Mouse (Mus musculus): Measurements from ENCODE around the gene Btbd8.

Gene Btbd8

DNA sequence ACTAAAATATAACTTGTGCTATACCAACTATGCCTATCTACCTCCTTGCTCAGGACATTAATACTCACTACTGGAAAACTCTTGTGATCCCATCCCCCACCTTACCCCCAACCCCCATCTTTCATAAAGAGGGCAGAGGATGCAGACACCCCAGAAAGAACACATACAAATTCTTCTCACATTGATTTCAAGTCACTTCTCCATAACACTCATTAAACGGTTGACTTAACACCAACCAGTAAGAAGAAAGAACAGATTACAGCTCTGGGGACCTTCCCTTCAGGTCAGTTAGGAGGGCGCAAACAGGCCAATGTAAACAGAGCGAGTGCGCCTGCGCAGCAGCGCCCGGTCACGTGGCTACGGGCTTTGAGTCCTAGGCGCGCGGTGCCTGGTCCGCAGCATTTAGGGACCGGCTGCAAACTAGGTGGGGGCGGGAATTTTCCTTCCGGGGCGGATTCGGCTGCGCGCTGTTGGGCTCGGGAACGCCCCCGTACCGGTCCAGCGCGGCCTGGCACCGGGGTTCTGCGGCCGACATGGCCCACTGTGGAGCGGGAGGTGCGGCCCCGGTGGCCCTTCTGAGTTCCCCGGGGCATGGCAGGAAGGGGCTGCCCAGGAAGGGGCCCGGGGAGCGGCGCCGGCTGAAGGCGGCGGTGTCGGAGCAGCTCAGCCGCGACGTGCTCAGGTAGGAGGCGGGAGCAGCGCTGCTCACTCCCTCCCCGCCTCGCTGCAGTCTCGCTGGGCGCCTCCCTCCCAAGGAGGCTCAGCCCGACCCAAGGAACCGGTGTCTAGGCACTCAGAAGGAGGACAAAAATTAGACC lies at the start of gene Btbd8:
TSS of gene Btbd8 (plus strand) at position 534 of the 818 bp plus-strand sequence.
- DNase-seq (ENCODE audit: low spot score), result peak; percentile 90

DNA sequence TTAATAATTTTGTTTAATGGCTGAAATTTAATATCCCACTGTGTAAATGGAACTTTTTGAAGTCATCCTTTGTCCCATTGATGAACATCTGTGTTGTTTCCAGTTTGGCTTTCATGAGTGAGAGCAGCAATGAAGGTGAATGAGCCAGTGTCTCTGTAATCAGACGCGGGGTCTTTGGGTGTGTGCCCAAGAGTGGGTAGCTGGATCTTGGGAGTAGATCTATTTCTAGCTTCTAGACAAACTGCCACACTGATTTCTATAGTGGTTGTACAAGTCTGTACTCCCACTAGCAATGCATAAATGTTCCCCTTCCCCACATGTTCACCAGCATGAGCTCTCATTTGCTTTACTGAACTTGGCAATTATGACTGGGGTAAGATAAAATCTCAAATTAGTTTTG lies 48.4 kb upstream of the Btbd8 start:
- no peak for DNase-seq (ENCODE audit: low spot score)

DNA sequence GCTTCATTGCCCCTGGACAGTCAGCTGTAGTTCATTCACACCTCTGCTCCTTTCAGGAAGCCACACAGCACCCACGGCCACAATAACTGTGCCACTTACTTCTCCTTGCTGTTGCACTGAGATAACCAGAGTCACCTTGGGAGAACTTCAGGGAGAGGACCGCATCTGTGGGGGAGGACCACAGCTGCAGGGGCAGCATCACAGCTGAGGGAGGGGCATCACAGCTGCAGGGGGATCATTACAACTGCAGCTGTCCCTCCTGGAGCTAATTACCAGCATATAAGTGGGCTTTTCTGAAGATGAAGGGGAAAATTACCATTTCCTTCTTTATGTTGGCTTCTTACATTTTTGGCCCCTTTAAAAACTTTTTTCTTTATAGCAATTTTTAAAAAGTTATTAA lies 43.4 kb upstream of the Btbd8 start:
- no peak for DNase-seq (ENCODE audit: low spot score)

DNA sequence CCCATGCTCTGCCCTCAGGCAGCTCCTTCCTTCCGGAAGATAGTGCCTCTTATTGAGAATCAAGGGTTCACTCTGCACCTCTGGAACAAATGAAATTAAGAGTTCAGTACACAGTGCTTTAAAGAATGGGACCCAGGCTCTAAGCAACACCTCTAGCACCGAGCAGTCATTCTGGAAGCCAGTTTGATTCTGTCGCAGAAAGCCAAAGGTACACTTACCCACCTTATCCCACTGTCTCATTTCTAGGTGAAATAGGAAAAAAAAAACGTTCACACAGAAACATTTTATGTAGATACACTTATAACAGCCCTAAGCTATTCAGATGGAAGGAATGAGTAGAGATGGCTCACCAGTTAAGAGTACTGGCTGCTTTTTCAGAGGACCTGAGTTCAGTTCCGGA lies 35.4 kb upstream of the Btbd8 start, which contains the start of gene Ephx4:
TSS of gene Ephx4 (plus strand) at position 301 of the 400 bp plus-strand sequence.
- no peak for DNase-seq (ENCODE audit: low spot score)

DNA sequence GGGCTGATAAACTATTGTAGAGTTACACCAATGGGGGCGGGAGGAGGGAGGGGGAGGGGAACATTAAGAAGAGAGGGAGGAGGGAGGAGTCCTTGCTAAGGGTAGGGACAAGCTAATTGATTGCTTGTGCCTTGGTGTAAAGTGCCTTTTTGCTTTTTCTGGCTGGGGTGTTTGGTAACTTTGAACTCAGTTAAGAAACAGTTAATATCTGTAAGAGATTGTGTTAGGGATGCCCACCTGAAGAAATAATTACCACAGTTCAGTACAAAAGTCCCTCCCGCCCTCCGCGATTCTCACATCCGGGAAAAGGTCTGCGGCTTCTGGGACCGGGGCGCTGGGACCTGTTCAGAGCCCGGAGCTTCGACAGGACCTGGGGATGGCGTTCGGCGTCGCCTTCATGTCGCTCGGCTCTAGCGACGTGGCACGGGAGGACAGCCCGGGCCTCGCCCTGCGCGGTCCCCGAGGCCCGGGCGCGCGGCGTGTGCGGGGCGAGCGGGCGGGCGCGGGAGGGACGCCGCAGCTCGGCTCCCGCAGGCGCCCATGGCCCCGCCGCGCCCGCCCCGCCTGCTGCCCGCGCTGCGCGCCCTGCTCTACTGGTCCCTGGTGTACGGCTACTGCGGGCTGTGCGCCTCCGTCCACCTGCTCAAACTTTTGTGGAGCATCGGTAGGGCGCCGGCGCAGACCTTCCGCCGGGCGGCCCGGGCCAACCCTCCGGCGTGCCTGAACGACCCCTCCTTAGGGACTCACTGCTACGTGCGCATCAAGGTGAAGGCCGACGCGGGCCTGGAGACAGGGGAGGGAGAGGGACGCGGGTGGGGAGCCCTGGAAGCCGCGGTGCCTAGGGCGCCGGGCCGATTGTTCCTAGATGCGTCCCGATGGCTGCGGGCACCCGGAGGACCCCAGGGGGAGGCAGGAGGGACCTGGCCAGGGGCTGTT lies 34.5 kb upstream of the Btbd8 start:
- peak; percentile 7 for DNase-seq (ENCODE audit: low spot score)

DNA sequence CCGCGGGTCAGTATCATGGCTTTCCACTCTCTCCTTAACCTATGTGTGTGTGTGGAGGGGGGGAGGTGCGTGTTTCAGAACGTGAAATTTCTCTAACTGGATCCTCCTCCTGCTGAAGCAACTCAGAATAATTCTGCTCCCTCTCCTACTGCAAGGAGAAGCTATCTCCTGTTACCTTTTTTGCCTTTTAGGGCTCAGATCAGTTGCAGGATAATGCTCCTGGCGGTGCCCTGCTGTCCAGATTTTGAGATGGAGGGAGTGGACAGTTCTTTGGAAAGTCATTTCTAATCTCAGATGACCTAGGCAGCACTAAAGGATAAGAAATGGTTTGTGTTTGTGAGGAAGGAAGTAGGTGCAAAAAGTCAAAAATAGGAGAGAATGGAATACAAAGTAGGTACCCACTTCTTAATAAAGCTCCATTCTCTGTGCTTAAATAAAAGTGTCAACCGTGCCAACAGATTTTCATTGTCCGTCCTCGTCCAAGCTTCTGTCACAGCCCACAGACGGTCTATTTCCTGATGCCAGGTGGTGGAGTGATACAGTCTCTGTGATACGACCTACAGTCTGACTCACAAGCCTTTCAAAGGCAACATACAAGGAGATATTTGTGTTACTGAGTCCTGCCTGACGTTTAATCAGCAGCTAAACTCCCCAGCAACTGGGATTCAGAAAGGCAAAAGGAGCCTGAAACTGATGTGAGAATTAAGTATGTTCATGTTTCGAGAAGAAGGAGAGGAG lies 33.7 kb upstream of the Btbd8 start:
- DNase-seq (ENCODE audit: low spot score), result no peak

DNA sequence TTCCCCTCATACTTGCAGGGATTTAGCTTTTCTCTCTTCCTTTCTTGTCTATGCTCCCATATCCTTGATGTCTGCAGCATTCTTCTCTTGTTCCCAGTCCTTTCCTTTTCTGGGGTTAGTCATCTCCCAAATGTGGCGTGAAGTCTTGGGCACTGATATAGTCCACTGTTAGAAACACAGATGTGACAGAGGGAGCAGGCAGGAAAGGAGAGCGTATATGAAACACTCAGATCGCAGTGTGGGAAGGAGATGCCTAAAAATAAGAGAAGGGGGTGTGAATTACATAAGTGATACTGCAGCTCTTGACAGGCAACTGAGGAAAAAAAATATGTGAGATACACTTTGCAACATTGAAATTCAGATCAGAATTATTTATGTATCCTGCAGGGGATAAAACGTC lies 32.4 kb upstream of the Btbd8 start:
- no peak for DNase-seq (ENCODE audit: low spot score)

DNA sequence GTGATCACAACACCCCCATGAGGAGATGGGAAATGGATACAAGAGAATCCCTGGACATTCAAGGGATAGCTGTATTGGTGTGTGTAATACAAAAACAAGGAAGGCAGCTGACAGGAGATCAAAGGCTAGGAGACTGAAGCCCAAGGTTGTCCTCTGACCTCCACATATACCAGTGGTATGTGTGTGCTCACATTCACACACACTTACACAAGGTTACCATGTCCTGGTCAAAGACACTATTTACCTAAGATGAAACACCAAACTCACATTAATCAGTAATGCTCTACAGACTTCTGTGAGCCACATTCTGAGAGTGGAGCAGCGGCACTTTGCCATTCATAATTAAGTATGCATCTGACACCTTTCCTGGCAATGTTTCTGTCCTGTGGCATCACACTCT lies 27.5 kb upstream of the Btbd8 start:
- DNase-seq (ENCODE audit: low spot score), result no peak

DNA sequence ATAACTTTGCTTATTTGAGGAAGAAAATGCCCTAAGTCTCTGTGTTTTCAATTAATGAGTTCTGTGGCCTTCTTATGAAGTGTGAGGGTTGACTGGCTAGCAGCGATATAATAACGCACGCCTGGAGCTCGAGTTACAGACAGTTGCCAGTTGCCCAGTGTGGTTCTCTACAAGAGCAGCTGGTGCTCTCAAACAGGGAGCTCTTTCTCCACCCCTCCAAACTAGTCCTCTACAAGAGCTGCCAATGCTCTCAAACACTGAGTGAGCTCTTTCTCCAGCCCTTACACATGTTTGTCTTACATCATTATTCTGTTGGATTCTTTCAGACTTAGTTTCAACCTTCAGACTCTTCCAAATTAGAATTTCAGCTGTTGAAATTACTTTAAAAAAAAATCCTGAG lies 26.5 kb upstream of the Btbd8 start:
- DNase-seq (ENCODE audit: low spot score), result no peak

DNA sequence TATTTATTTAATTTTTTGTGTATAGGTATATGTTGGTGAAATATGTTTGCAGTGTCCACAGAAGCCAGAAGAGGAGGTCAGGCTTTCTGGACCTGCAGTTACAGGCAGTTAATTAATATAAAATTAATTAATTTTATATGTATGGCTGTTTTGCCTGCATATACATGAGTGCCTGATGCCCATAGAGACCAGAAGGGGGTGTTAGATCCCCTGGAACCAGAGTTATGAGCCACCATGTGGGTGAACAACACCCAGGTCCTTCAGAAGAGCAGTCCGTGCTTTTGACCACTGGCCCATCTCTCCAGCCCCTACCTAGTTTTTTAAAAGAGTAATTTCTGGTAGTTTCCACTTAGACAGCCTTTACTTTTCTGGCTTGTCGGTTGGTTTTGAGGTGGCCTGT lies 25.5 kb upstream of the Btbd8 start:
- DNase-seq (ENCODE audit: low spot score), result no peak

DNA sequence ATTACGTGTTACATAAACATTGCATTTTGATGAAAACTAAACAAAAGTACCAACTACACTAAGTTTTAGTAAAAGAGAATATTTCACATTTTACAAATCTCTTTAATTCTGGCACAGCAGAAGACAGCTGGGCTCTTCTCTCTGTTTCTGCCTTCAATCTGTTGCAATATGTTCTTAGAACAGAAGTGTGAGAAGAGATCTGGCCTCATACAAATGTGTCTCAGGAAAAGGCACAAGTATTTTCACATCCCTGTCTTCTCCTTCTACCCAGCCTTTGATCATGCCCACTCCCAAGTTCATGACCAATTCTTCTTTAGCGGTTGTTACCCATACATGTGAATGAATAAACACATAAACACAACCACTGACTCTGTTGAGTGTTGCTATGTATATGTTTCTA lies 22.7 kb upstream of the Btbd8 start:
- no peak for DNase-seq (ENCODE audit: low spot score)

DNA sequence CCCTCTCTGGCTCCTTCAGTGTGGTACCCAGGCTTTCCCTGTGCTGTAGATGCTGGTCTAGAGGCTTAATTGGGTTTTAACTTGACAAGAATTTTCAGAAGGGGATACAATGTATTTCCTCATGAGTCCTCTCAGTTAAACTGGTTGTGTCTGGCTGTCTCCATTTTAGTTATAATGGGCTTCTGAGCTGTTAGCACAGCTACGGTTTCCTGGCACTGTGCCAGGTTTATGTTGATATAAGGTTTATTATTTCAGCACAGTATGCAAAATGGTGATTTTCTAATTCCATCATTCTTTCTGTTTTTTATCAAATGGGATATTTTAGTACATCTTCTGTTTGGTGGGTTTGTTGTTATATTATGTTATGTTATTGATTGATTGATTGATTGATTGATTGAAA lies 16.1 kb upstream of the Btbd8 start:
- no peak for DNase-seq (ENCODE audit: low spot score)

DNA sequence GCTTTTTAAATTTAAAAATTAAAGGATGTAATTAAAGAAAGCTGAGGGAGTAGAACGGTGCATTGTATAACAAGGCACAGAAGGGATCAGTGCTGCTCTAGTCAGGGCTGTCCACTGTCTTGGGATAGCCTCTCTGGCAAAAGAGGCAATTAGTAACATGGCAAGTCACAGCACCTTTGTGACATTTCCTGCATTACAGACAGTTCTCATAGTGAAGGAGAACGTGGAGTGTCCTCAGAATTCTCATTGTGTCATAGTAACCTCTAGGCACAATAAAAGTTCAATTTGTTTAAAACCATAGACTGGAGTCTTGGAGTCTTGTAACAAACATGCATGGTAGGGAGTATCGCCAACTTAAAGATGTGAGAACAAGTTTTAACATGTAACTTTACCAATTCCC lies 6.5 kb upstream of the Btbd8 start, which contains the start of gene Lpcat2b:
TSS of gene Lpcat2b (plus strand) at position 301 of the 400 bp plus-strand sequence.
- DNase-seq (ENCODE audit: low spot score), result no peak

DNA sequence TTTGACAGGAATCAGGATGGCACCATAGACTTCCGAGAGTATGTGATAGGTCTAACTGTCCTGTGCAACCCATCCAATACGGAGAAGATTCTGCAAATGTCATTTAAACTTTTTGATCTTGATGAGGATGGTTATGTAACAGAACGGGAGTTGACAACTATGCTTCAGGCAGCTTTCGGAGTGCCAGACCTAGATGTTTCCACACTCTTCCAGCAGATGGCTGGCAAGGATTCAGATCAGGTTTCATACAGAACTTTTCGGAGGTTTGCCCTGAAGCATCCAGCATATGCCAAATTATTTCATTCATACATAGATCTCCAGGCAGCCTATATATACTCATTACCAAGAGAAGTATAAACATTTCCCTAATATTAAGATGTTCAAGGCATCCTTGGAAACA lies 3.8 kb upstream of the Btbd8 start:
- DNase-seq (ENCODE audit: low spot score), result no peak

DNA sequence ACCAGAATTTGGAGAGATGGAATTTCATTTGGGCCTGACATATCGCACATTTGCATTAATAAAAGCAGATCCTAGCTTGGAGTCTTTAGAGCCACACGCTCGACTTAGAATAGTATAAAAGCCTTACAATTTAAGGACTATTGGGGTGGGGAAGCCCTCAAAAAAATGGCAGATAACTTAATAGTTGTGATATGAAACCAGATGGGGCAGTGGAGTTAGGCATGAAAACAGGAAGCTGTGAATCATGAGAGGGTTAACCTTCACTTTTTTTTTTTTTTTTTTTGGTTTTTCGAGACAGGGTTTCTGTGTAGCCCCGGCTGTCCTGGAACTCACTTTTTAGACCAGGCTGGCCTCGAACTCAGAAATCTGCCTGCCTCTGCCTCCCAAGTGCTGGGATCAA lies 1.6 kb upstream of the Btbd8 start:
- DNase-seq (ENCODE audit: low spot score), result no peak

DNA sequence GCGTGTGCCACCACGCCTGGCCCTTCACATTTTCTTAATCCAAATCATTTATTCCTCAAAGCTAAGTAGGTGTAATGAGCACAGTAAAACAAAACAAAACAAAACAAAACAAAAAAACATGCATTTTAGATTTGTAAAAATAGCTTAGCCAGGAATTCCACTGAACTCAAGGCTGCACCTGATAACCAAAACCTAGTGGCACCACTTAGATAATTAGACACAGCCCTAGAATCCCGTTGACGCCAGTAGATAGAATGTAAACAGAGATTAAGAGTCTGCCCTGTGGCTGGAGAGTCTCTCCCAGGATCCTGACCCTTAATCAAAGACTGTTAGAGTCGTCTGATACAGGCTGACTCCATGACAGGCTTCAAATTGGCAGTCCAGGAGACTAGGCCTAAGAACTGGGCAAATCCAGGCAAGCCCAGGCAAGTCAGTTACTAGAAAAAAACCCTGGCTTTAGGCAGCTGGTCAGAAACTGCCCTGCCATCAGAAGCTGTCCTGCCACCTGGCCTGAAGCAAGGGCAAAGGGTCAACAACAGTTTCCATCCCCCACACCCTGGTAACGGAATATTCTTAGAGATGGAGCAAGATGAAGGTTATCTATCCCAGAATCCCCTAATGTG lies 1.1 kb upstream of the Btbd8 start:
- DNase-seq (ENCODE audit: low spot score), result no peak

DNA sequence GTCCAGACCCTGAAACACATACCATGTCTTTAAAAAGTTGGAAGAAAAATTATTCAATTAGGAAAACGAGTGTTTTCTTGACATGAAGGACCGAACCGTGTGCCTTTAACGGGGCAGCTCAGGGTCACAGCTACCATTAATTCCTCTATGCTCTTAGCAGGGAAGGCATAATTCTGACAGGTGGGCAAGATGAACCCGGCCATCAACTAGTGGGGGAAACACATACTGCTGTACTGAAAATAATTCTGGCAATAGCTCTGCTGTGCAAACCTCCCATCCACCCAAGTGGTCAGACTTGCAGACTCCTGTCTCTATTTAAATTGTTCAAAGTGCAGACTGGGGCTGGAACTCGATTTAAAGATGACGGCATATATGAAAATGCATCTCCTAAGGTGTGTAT lies 556 bp downstream of the Btbd8 start:
- DNase-seq (ENCODE audit: low spot score), result no peak

DNA sequence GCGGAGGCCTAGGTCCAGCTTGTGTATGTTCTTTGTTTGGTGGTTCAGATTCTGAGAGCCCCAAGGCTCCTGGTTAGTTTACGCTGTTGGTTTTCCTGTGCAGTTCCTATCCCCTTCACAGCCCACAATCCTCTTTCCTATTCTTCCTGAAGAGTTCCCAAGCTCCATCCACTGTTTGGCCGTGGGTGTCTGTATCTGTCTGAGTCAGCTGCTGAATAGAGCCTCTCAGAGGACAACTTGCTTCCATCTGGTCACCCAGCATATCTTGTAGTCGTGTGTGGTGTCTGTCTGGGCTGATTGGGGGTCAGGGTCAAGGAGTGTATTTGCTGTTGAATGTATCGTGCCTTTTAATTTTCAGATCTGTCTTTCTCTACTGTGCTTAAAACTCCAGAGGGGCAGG lies 4.1 kb downstream of the Btbd8 start:
- no peak for DNase-seq (ENCODE audit: low spot score)

DNA sequence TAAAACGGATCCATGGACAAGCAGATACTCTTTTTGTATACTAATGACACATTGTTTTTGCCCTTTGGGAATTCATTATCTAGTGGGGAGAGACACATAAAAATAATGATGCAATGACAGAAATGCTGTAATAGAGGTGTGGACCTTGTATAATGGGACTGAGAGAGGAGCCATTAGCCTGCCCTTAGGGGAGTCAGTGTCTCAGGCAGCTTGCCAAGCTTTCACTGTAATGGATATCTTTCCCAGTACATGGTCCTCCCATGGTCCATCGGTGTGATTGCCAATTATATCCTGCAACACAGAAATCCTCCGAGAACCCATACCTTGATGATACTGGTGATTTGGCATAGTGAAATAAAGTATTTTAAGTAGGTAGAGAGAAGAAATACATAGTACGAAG lies 6.5 kb downstream of the Btbd8 start:
- no peak for DNase-seq (ENCODE audit: low spot score)

DNA sequence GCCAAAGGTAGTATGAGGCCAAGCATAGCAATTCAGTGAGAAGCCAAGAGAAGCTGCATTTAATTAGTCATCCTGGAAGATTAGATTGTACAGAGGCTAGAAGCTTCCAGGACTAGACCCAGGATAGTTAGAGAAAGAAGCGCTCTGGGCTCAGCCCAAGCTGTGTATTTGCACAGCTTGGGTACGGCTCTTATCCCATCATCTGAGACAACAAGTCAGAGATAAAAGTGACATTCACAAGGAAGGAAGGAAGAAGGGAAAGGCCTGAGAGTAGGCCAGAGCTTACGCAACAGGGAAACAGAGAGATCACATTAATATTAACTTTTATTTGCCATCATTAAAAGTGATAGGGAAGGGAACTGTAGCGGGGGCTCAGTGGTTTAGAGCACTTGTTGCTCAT lies 10.2 kb downstream of the Btbd8 start:
- no peak for DNase-seq (ENCODE audit: low spot score)

DNA sequence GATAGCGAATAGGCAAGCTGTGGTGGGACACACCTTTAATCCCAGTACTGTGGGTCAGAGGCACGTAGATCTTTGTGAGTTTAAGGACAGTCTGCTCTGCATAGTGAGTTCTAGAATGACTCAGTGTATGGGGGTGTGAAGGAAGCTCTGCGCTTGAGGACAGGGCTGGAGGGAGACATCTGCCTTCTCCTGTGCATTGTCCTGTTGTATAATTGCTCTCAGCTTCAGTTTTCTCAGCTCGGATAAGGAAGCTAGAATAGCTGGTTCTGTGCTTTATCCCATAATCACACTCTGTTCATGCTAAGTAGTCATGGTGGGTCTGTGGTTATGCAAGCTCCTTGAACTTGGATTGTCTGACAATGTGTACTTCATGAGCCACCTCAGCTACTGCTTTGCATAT lies 11.0 kb downstream of the Btbd8 start:
- no peak for DNase-seq (ENCODE audit: low spot score)

DNA sequence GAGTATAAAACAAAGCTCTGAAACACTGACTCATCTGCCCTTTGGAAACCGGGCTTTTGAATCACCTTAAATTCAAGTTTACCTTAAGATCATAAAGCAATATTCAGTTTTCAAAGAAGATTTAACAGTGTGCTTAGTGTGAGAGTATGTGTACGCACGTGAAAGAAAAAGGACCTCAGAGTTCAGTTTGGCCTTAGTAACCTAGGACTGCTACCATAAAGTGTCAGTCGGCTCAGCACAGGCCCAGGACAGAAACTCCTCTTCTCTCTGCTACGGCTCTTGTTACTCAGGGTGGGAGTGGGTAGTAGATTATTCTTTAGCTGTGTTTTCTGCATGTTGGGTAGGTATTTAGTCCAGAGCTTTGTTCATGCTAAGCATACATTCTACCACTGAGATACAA lies 11.8 kb downstream of the Btbd8 start:
- no peak for DNase-seq (ENCODE audit: low spot score)
